Mouse (Mus musculus) retina, postnatal 7 days (tissue): Measurements from ENCODE around the gene Fpgs.
A peak's percentile ranks its signal among the peaks of the same experiment; 100 is the strongest.

Source experiments
- DNase-seq: peaks from one replicate; pipeline ENCODE4 v3.0.0-alpha.2; 2012; ENCODE audit warnings: low read depth, low spot score

Fpgs gene

DNA sequence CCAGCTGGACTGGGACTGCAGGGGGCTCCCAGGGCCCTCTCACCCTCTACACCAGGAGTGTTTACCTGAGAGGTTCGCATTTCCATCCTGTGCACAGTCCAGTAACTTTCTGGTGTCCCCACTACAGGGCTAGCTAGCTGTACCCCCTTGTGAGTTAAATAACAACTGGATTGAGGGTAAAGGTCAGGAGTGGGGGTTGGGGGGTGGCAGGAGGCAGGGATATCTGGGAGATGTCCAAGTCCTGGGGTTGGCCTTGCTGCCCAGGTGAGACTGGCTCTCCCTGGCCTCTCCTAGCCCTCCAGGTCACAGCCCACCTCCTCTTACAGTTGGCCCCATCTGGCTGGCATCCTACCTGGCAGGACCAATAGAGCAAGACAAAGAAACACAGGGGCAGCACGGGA is at the start of gene Fpgs:
Gene Fpgs (minus strand): TSS at position 125 of the 401 bp plus-strand sequence.
- DNase-seq: no peak

DNA sequence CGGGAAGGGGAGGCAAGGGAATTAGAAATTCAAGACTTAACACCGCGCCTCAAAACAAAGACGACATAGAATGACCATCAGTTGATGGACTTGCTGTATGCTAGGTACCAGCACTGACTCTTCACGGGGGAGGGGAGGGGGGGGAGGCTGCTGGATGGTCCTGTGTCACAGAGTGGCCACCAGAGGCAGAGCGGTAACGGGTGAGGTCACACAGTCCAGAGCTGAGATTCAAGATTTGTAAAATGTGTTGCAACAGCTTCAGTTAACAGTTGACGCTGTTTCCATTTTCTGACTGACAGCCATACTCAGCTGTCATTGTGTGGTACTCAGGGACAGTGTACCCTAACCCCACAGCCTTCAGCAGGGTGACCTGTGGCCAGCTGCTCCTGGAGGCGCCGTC is 48.2 kb upstream of the Fpgs start:
- no peak for DNase-seq

DNA sequence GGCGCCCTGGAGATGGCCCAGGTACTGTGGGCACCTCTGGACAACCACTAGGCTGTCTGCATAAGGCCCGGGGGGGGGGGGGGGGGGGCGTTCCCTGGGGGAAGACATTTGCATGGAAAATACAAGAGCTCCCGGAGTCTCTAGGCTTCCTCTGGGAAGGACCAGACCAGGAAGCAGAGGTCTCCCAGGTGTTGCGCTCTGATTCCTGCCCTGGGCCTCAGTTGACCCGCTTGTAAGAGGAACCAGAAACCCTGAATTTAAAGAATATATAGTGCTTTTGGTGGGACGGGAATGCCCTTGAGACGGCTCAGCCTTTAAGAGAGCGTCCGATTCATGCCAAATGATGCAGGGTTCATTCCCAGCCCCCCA is 47.7 kb upstream of the Fpgs start:
- DNase-seq: no peak

DNA sequence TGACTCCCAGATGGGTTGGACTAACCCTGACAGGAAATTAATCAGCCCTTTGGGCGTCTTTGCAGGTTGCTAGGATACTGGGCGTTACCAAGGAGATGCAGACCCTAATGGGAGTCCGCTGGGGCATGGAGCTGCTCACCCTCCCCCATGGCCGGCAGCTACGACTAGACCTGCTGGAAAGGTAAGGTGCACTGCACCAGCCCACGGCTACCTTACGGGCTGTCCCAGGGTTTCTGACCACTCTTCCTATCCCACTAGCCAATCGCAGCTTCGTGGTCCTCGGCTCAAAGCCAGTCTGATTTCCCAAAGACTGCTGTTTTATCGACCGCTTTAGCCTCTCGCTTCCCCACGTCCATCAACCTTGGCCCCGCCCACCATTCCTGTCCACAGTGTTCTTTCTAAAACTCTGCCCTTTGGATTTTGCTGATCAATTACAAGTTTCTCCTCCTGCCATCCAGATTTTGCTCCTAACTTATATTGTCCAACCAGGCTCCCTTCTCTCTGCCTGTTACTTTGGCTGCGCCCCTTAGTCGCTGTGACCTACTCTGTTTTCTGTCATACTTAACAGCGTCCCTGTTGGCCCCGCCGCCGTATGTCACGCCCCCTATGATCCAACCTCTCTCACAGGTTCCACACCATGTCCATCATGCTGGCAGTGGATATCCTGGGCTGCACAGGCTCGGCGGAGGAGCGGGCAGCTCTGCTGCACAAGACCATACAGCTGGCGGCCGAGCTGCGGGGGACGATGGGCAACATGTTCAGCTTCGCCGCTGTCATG is 47.1 kb upstream of the Fpgs start:
- peak; percentile 70 for DNase-seq

DNA sequence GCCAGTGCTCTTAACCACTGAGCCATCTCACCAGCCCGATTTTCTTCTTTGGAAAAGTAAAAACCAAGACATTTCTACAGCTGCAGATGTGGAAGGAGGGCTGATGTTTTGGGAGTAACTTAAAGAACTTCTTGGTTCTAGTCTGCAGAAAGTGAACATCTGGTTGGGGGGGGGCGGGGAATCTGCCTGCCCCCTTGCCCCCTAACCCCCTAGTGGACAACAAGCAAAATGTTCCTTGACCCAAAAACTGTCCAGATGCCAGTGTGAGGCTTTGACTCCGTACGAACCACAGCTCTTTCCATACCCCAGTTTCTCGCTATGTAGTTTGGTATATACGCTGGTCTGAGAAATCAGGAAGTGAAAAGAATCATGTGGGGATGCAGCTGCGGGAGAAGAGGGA is 46.3 kb upstream of the Fpgs start:
- no peak for DNase-seq

DNA sequence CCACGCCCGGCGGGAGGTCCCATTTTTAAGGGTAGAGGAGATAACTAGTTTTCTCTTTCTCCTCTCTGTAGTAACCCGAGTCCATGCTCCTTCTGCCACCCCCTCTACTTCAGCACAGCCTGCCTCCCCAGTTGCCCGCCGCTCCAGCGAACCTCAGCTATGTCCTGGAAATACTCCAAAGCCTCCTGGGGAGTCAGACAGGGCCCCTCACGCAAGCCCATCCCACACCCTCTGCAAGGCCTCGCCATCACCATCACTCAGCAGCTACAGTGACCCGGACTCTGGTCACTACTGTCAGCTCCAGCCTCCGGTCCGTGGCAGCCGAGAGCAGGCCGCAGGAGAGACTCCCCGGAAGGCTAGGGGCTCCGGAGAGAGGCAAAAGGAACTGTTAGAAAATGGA is 45.1 kb upstream of the Fpgs start:
- no peak for DNase-seq

DNA sequence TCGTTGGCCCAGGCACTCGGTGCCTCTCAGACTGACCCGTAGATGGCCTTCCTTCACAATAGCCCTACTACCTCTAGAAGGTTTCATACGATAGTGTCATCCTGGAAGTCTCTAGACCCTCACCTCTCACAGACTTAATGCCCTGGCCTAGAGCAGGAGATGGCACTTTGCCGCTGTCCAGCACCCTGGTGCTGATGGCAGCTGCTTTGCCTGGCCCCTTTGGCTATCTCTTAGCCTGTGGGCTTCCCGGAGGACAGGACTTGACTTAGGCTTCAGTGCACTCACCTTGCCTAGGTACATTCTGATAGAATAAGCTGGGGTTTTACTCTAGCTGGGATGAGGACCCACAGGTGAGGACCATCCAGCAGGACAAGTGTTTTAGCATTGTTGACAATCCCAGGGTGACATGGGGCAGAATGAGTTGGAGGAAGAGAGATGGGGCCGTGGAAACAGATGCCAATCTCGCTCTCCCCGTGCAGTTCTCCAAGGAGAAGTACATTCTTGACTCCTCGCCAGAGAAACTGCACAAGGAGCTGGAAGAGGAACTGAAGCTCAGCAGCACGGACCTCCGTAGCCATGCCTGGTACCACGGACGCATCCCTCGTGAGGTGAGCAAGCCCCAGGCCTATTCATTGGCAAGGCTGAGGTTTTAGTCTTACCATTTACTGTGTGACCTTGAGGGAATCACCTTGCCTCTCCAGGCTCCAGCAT is 40.5 kb upstream of the Fpgs start:
- no peak for DNase-seq

DNA sequence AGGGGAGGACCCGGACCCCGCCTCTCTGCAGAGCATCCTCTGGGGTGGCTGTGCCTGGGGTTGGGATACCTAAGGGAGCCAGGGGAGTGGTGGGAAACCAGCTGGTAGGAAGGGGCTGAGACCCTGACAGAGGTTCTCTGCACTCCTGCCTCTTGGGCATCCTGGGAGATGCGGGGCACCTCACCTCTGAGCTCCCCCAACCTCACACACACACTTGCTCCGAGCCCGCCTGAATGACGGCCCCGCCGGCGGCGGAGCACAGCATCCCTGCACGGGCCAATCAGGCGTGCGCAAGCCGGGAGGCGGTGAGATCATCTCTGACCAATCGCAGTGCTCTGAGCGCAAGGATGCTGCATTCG is 38.2 kb upstream of the Fpgs start:
- no peak for DNase-seq

DNA sequence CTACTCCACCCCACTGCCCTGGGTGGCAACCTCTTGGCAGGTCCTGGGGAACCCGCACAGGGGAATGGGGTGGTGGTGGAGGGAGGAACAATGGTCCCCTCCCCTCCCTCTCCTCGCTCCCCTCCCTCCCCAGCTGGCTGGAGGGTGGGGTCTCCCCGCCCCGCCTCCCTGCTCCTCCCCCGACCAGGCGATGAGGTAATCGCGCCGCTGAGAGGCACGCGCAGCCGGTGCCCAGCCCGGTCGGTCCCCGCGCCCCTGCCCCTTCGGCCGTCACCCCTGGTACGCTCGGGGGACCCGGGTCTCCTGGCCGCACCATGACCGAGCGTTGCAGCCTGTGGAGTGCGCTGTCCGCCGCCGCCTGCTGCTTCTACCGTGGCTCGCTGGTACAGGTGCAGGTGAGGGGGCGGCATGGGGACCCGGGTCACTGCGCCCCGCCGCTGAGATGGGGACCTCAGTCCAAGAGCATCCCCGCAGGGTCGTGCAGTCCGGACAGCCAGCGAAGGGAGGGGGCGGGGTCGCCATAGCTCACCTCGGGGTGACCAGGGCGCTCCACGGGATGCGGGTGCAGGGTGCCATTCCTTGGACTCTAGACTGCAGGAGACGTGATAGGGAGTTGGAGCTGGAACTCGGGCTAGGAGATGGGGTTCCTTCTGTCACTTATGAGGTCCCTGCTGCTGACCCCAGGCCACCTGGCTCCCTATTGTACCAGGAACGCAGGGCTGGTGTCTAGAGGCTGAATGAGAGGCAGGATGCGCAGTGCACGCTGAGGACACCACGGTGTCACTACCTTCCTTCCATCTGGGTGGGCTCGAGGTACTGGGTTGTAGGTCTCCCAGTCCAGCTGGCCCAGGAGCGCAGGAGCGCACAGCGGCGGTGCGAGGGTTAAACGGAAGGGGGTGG is 37.6 kb upstream of the Fpgs start:
- no peak for DNase-seq

DNA sequence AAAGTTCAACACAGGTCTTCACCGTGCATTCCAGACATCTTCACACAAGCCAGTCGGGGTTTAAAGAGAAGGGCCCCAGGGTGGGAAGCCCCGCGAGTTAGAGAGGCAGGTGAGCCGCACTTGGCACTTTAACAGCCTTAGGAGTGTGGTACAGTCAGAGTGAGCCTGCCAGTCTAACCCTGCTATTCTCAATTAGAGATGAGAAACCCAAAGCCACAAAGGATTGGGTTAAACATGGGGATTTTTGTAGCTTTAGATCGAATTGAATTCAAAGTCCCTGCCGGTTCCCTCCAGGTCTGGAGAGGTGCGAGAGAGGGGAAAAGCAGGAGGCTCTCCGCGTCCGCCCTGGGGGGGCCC is 36.9 kb upstream of the Fpgs start, which contains the start of gene 6330409D20Rik:
Gene 6330409D20Rik (minus strand): TSS at position 101 of the 357 bp plus-strand sequence.
- no peak for DNase-seq

DNA sequence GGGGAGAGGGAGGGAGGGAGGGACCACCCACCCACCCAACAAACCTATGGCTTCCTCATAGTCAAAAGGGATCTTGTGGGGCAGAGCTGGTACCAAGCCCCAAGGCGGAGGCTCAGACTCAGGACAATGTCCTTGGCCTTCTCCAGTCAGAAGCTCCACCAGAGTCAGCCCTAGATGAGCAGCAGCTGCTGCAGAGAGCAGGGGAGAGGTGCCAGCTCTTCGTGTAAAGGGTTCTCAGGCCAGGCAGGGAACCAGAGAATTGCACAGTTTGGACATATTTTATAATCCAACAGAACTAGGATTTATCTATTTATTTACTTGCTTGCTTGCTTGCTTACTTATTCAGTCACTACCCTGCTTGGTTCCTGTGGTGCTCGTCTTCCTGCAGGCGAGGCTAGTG is 35.4 kb upstream of the Fpgs start:
- no peak for DNase-seq

DNA sequence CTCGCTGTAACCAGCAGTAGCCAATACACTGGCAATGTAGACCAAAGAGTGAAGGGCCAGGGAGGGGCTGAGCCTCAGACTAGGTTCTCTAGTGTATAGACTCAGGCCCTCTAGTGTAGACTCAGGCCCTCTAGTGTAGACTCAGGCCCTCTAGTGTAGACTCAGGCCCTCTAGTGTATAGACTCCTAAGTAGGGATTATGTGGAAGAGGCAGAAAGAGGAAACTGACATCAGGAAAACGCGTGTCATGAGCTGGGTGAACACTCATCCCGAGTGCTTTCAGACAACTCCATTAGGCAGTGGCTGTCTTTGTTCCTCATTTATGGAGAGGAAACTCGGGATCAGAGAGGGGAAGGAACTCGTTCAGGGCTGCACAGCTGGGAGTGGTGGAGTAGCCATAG is 33.1 kb upstream of the Fpgs start:
- DNase-seq: no peak

DNA sequence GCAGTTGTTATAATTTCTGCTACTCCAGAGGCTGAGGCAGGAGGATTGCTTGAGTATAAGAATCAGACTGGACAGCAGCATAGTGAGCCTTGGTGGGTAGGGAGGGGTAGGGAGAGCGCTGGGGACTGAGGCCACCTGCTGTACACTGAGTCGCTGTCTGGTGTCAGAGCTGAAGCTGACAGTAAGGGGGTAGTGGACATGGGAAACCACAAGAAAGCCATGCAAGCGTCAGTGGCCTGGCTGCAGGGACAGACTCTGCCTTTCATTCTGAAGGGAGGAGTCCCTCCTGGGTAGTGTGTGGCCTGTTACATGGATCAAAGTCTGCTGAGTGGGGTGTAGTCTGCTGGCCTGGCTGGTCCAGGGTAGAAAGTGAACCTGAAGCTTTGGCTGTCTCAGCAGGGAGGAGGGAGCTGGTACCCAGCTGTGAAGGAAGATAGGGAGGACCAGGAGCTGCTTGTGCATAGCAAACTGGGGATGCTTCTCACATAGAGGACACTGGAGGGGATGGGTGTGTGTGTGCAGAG is 32.4 kb upstream of the Fpgs start:
- no peak for DNase-seq

DNA sequence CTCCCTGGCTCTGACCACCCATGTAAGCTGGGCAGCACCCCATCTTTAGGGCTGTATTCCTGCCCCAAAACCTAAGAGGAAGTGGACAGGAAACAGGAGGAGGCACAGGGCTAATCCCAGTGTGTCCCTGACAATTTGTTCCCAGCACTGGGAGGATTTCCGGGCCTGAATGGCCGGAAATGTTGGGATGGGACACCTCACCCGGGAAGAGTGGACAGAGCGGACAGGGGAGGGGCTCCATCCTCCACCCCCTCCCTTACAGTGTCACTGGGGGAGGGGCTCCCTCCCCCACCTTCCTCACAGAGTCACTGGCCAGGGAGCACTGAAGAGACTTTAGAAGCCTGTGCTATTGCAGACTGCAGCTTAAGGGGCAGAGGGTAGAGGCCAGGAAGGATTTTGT is 31.0 kb upstream of the Fpgs start:
- no peak for DNase-seq

DNA sequence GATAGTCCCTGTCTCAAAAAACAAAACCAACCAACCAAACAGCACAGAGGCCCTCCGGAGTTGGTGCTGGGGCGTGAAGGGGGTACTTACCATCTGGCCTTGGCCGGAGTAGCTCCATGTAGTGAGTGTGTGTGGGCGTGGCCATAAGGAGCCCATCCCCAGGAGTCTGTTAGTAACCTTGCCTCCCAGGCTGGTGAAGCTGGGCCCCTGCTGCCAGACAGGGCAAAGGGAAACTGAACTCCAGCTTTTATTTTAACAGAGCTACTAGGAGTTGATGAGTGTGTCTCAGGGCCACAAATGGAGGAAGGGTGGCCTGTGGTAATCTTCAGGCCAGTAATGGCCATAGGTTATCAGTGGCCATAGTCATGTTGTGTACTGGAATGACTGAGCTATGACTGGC is 30.5 kb upstream of the Fpgs start:
- no peak for DNase-seq

DNA sequence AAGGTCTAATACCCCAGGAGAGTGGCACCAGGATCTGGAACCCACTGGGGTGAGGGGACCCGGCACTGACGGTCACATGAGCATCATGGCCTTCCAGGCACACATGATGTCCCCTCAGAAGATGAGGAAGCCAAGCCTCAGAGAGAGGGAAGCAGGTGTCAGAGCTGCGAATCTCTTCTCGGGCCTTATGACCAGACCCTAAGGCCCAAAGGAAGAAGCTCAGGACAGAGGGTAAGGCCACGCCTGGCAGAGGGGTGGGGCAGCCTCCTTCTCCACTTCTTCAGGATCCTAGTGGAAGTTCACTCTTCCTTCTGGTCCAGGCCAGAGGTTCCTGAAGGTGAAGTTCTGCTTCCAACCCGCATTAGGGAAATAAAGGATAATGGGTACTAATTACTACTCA is 28.8 kb upstream of the Fpgs start:
- DNase-seq: no peak

DNA sequence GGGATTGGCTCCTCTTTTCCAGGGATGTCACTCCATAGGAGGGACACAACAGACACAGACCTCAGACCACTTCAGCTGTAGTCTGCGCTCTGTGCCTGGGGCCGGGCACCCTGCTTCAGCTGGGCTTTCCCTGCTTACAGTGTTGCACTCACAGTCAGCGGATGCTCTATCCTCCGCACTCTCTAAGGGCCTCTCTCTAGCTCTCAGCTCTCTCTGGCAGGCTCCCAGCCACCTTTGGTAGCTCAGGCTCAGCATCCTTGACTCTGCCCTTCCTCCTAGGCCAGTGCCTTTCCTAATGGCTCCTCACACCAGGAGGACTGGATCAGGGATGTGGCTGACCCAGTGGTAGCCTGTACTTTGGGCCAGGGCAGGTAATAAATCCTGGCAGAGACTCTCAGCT is 28.0 kb upstream of the Fpgs start:
- no peak for DNase-seq

DNA sequence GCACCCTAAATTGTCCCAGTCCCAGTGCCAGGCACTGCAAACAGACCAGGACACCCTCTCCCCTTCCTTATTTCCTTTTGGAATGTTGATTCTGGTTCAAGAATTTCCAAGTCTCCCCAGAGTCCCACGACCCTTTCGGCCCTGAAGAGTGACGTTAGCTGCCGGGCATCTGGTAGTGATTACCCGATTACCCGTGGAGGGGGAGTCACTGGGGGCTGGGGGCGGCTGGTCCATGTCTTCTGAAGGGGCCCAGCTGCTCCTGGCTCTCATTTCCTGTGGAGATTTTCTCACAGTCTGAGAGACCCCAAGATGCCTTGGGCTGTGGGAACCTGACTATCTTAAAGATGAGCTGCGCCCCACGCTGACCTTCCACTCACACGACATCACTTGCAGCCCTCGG is 26.9 kb upstream of the Fpgs start:
- no peak for DNase-seq

DNA sequence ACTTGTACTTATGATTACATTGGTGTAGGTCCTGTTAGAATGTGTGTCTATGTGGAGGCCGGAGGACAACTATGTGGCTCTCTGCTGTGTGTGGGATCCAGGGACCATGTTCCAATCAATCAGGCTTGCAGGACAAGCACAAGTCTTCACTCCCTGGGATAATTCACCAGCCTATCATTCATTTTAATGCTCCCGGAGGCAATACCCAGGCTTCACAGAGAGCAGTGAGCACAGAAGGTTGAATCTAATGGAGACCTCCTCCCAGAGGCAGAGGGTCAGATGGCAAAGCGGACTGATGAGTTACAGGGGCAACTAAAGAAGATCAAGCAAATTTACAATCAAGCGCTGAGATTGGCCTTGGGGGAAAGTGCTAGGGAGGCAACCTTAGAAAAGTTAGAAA is 25.6 kb upstream of the Fpgs start:
- no peak for DNase-seq

DNA sequence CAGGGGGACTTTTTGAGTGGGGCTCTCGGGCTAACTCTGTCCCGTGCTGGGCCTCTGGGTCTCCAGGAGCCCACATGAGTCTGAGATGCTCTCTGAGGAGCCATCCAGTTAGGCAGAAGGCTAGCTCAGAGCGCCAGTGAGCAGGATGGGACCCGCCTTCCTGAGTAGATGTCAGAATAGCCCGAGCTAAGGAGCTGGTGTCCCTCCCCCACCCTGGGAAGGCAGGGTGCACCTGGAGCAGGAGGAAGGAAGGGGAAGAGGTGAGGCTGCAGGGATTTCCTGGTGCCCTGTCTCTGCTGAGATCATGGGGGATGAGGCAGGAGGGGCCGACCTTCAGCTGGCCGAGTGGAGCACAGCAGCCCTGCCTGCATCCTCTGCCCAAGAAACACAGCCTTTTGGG is 24.5 kb upstream of the Fpgs start:
- no peak for DNase-seq

DNA sequence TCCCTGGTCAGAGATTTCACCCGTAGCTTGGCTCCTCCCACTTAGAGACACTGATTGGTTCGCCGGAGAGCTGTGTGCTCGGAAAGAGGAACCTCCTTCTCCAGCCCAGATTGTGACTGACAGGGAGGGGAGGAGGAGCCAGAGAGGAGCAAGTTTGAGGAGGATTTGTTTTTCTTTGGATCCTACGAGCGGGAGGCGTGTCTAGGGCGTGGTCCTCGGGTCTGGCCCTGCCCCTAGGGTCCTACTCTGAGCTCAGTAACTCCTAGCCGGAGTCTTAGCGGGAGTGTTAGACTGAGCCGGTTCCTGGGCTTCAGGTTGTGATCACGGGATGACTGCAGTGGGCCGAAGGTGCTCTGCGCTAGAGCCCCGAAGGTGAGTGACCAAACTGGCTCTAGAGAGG is 23.5 kb upstream of the Fpgs start:
- peak; percentile 85 for DNase-seq
